Mouse (Mus musculus) limb, embryonic 11.5 days (tissue): ENCODE results near the gene Hpd. TPM values are rescaled to one million over a fixed set of nuclear protein-coding genes. Genes with fewer than 3 reads are reported as not detected.
A peak's percentile ranks its signal among the peaks of the same experiment; 100 is the strongest.

Experiments
- ATAC-seq: fragments of 200-750 bp; cut with Nextera tagmentation; 2 replicates; pipeline ENCODE4 v1.8.0; 2017; ENCODE audit warnings: low read depth; ENCODE audit not compliant: insufficient number of reproducible peaks, low FRiP score, low TSS enrichment
- DNase-seq: peaks from one replicate; pipeline ENCODE4 v3.0.0-alpha.2; 2015; ENCODE audit warnings: low spot score
- H3K27ac ChIP-seq: fragments of 300-500 bp; sonication (generic); replicated peaks from 2 replicates; pipeline ENCODE4 v1.5.1; 2014; ENCODE audit warnings: low read depth, mild to moderate bottlenecking, low read length
- H3K27me3 ChIP-seq: fragments of 300-500 bp; sonication (generic); 2 replicates; pipeline ENCODE4 v1.6.1; 2014; ENCODE audit warnings: mild to moderate bottlenecking, low read length, mixed read lengths; ENCODE audit not compliant: control insufficient read depth, insufficient read depth
- H3K36me3 ChIP-seq: fragments of 300-500 bp; sonication (generic); 2 replicates; pipeline ENCODE4 v1.6.1; 2014; ENCODE audit warnings: mild to moderate bottlenecking, low read length, moderate library complexity, mixed read lengths; ENCODE audit not compliant: control insufficient read depth, insufficient read depth
- H3K4me1 ChIP-seq: fragments of 300-500 bp; sonication (generic); 2 replicates; pipeline ENCODE4 v1.6.1; 2014; ENCODE audit warnings: low read length, mixed read lengths; ENCODE audit not compliant: control insufficient read depth, insufficient read depth
- H3K4me2 ChIP-seq: fragments of 300-500 bp; sonication (generic); 2 replicates; pipeline ENCODE4 v1.6.1; 2014; ENCODE audit warnings: low read depth, mild to moderate bottlenecking, moderate library complexity; ENCODE audit not compliant: severe bottlenecking
- H3K4me3 ChIP-seq: fragments of 300-500 bp; sonication (generic); 2 replicates; pipeline ENCODE4 v1.5.1; 2014; ENCODE audit warnings: low read depth, low read length
- H3K9ac ChIP-seq: fragments of 300-500 bp; sonication (generic); 2 replicates; pipeline ENCODE4 v1.6.1; 2014; ENCODE audit warnings: mild to moderate bottlenecking, low read length
- H3K9me3 ChIP-seq: fragments of 300-500 bp; sonication (generic); 2 replicates; pipeline ENCODE4 v1.6.1; 2016; ENCODE audit warnings: low read length; ENCODE audit not compliant: control insufficient read depth
- WGBS: fragments of 180-500 bp; shearing (Covaris S2); extraction: QIAGEN DNeasy Blood & Tissue Kit; methylation state at CpG from one replicate; pipeline ENCODE4 v1.1.7; 2014; 5-methylcytosine and 5-hydroxymethylcytosine counted together
- polyA plus RNA-seq: library from polyadenylated mRNA; unstranded; fragments of >200 nt; fragmentation: Nextera tagmentation; extraction: Ambion mirVana; gene quantifications from 2 replicates; pipeline ENCODE4 v1.2.1, GENCODE M21; 2014

The Hpd gene
- polyA plus RNA-seq, 1 experiment from 2014 or later: not detected

DNA sequence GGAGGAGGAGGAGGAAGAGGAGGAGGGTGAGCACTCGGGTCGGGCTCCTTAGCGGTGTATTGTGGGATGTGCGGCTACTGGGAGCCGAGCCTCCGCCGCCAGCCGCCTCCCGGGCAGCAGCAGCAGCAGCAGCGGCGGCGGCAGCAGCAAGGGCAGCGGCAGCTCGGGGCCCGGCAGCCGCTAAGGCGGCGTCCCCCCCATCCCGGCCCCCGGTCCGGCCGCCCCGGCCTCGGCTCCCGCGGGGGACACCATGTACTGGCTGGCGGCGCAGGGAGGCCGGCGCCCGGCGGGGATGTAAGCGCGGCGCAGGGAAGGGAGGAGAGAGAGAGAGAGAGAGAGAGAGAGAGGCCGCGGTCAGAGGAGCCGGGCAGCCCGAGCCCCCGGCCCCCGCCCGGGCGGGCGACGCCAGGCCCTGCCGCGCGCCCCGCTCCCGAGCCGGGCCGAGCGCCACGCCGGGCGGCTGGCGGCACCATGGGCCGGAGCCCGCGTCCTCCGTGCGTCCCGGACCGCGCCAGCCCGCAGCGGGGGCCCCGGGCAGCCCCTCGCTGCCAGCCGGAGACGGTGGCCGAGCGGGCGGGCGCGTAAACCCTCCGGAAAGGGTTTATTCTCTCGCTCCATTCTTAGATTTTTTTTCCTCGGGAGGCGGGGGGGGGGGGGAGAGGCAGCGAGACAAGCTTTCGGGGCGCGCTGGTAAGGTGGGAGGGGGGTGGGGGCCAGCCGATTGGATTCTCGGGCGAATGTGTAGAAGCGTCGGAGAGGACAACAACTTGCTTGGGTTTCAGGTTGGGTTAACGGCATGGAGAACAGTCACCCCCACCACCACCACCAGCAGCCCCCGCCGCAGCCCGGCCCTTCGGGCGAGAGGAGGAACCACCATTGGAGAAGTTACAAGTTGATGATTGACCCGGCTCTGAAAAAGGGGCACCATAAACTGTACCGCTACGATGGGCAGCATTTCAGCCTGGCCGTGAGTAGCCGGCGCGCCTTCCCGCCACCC, 40.1 kb downstream of the Hpd start, which contains the start of gene Setd1b:
Gene Setd1b, plus strand, starts transcription at position 33 of the 997 bp plus-strand sequence.
- WGBS: 0% methylated on average over 68 of the region's 103 CpGs
- Histone ChIP-seq H3K36me3 (peaks cover 15% of the 10 kb centered on the region; the same call in 1 of the 2 replicates), H3K4me3 (peak within 1 kb of the TSS; percentile 95), H3K27ac (peak within 1 kb of the TSS; percentile 100), H3K4me1 (peaks cover 31% of the 10 kb centered on the region), H3K9ac (peak within 1 kb of the TSS; percentile 100), H3K27me3 (no peaks in the 10 kb centered on the region), H3K9me3 (no peaks in the 10 kb centered on the region), H3K4me2 (peak within 1 kb of the TSS; percentile 100)
- ATAC-seq: 0 out of 2 replicates have a peak, but pooled peaks have one; percentile 1
- peak; percentile 68 for DNase-seq

DNA sequence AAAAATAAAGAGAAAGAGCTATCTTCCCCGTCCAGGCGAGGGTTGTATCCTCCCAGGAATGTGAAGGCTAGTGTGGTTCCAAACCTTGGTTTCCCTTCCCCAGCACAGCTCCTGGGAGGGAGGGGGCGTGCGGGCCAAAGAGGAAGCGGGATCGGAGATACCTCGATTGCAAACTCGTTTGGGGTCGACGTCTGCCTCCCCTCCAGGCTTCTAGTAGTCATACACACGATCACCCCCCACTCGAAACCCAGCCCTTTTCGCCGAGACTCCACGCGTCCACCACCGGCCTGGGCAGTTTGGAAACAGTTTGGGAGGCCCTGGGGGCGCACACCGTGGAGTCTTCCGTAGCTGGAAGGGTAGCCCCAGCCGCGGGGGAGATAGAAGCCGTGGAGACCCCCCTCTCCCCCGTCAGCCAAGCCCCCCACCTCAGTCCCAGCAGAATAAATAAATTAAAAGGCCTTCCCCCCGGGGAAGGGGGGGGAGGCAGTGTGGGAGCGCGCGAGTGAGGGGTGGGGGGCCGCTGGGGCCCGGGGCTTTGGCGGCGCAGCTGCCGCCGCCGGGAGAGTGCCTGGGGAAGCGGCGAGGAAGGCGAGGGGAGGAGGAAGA, 40.9 kb downstream of the Hpd start:
- Histone ChIP-seq H3K27ac (peak overlapping the region; percentile 100), H3K9me3 (no peaks in the 10 kb centered on the region), H3K36me3 (peaks cover 7% of the 10 kb centered on the region; the same call in 1 of the 2 replicates), H3K4me3 (peak overlapping the region; percentile 95), H3K9ac (peak overlapping the region; percentile 100), H3K4me1 (peaks cover 39% of the 10 kb centered on the region), H3K4me2 (peak overlapping the region; percentile 100), H3K27me3 (no peaks in the 10 kb centered on the region)
- peak; percentile 77 for DNase-seq
- no peak for ATAC-seq
- WGBS: 0% methylated on average over 31 of the region's 38 CpGs

GRCm38 (mm10) chr5:123140694-123141554, 41.6 kb downstream of the Hpd start:
- peaks cover 43% of the 10 kb centered on the region for H3K4me1 ChIP-seq
- 0% methylated on average over 31 of the region's 31 CpGs for WGBS
- peak overlapping the region; percentile 95 for H3K4me3 ChIP-seq
- peak overlapping the region; percentile 100 for H3K27ac ChIP-seq
- DNase-seq (peak; percentile 93), ATAC-seq (peak; percentile 67; the same call in 1 of the 2 replicates)
- peaks cover 3% of the 10 kb centered on the region; the same call in 1 of the 2 replicates for H3K36me3 ChIP-seq
- no peaks in the 10 kb centered on the region for H3K9me3 ChIP-seq
- peak overlapping the region; percentile 100 for H3K9ac ChIP-seq
- H3K27me3 ChIP-seq: no peaks in the 10 kb centered on the region
- peak overlapping the region; percentile 100 for H3K4me2 ChIP-seq

- peak overlapping the region; percentile 95 for H3K4me3 ChIP-seq
- under 1% methylated on average over 28 of the region's 28 CpGs for WGBS
- ATAC-seq (no peak), DNase-seq (peak; percentile 72)
- no peaks in the 10 kb centered on the region for H3K9me3 ChIP-seq
- peak overlapping the region; percentile 100 for H3K9ac ChIP-seq
- H3K36me3 ChIP-seq: peaks cover 3% of the 10 kb centered on the region; the same call in 1 of the 2 replicates
- peak overlapping the region; percentile 100 for H3K27ac ChIP-seq
- no peaks in the 10 kb centered on the region for H3K27me3 ChIP-seq
- peaks cover 43% of the 10 kb centered on the region for H3K4me1 ChIP-seq
- peak overlapping the region; percentile 100 for H3K4me2 ChIP-seq
These were observed 42.6 kb downstream of the Hpd start for GRCm38 (mm10) chr5:123139722-123140627.

GRCm38 (mm10) chr5:123138953-123139721, 43.4 kb downstream of the Hpd start:
- ATAC-seq (no peak), DNase-seq (peak; percentile 82)
- Histone ChIP-seq H3K4me2 (peak overlapping the region; percentile 100), H3K9me3 (no peaks in the 10 kb centered on the region), H3K9ac (peak overlapping the region; percentile 100), H3K36me3 (peaks cover 6% of the 10 kb centered on the region), H3K27me3 (no peaks in the 10 kb centered on the region), H3K27ac (peak overlapping the region; percentile 100), H3K4me3 (peak overlapping the region; percentile 95), H3K4me1 (peaks cover 43% of the 10 kb centered on the region)
- under 1% methylated on average over 39 of the region's 39 CpGs for WGBS

GRCm38 (mm10) chr5:123138230-123138911, 44.2 kb downstream of the Hpd start:
- H3K4me3 ChIP-seq: peak overlapping the region; percentile 95
- H3K4me2 ChIP-seq: peak overlapping the region; percentile 100
- DNase-seq (peak; percentile 83), ATAC-seq (peak; percentile 20)
- H3K27me3 ChIP-seq: no peaks in the 10 kb centered on the region
- no peaks in the 10 kb centered on the region for H3K9me3 ChIP-seq
- peaks cover 41% of the 10 kb centered on the region for H3K4me1 ChIP-seq
- peak overlapping the region; percentile 100 for H3K27ac ChIP-seq
- H3K9ac ChIP-seq: peak overlapping the region; percentile 100
- peaks cover 6% of the 10 kb centered on the region for H3K36me3 ChIP-seq
- WGBS: 0% methylated on average over 33 of the region's 40 CpGs
